Mouse (Mus musculus) hindbrain, embryonic 10.5 days (tissue): Measurements from ENCODE around the gene Pnp. TPM values are rescaled to one million over a fixed set of nuclear protein-coding genes. Genes with fewer than 3 reads are reported as not detected.
"Not testable (repeated sequence)": the region's sequence is repeated elsewhere in the genome, so short reads cannot be mapped to it uniquely, and the experiment has no call there.

Source experiments
- DNase-seq: peaks from one replicate; pipeline ENCODE4 v3.0.0-alpha.2; 2017; ENCODE audit warnings: low spot score
- H3K27ac ChIP-seq: fragments of 300-500 bp; sonication (generic); 2 replicates; pipeline ENCODE4 v1.5.1; 2016; ENCODE audit warnings: mild to moderate bottlenecking, moderate library complexity
- H3K27me3 ChIP-seq: fragments of 300-500 bp; sonication (generic); 2 replicates; pipeline ENCODE4 v1.6.1; 2016; ENCODE audit warnings: mild to moderate bottlenecking; ENCODE audit not compliant: poor library complexity, insufficient read depth, severe bottlenecking
- H3K36me3 ChIP-seq: fragments of 300-500 bp; sonication (generic); 2 replicates; pipeline ENCODE4 v1.6.1; 2016; ENCODE audit warnings: mild to moderate bottlenecking, moderate library complexity
- H3K4me1 ChIP-seq: fragments of 300-500 bp; sonication (generic); replicated peaks from 2 replicates; pipeline ENCODE4 v1.6.1; 2016; ENCODE audit warnings: mild to moderate bottlenecking
- H3K4me3 ChIP-seq: fragments of 300-500 bp; sonication (generic); 2 replicates; pipeline ENCODE4 v1.5.1; 2016; ENCODE audit warnings: mild to moderate bottlenecking, moderate library complexity
- H3K9me3 ChIP-seq: fragments of 300-500 bp; sonication (generic); 2 replicates; pipeline ENCODE4 v1.6.1; 2016; ENCODE audit warnings: mild to moderate bottlenecking, moderate library complexity
- WGBS: fragments of 180-500 bp; shearing (Covaris S2); methylation state at CpG from one replicate; pipeline ENCODE4 v1.1.7; 2016; 5-methylcytosine and 5-hydroxymethylcytosine counted together
- polyA plus RNA-seq: library from polyadenylated mRNA; unstranded; fragments of >200 nt; fragmentation: Nextera tagmentation; extraction: Ambion mirVana; gene quantifications from 2 replicates; pipeline ENCODE4 v1.2.1, GENCODE M21; 2016

Gene Pnp
- polyA plus RNA-seq, 1 experiment from 2014 or later = 72.3 TPM

GRCm38 (mm10) chr14:50905327-50905726 lies 25.6 kb upstream of the Pnp start:
- H3K4me3 ChIP-seq, H3K36me3 ChIP-seq, H3K27ac ChIP-seq, H3K9me3 ChIP-seq, DNase-seq, H3K27me3 ChIP-seq, H3K4me1 ChIP-seq: not testable (repeated sequence)

- WGBS = 86% methylated on average over 4 of the region's 4 CpGs
- H3K9me3 ChIP-seq = no peaks in the 10 kb centered on the region
- DNase-seq = no peak
- peaks cover 25% of the 10 kb centered on the region for H3K36me3 ChIP-seq
- H3K27me3 ChIP-seq = no peaks in the 10 kb centered on the region
- H3K27ac ChIP-seq = no peak overlapping the region
- H3K4me1 ChIP-seq = peaks cover 6% of the 10 kb centered on the region; the same call in 1 of the 2 replicates
- no peak overlapping the region for H3K4me3 ChIP-seq
Observed at GRCm38 (mm10) chr14:50908126-50908525, 22.8 kb upstream of the Pnp start.

GRCm38 (mm10) chr14:50911356-50911755 lies 19.5 kb upstream of the Pnp start:
- Histone ChIP-seq H3K36me3 (peaks cover 55% of the 10 kb centered on the region), H3K4me1 (no peaks in the 10 kb centered on the region), H3K9me3 (no peaks in the 10 kb centered on the region), H3K27me3 (no peaks in the 10 kb centered on the region), H3K4me3 (no peak overlapping the region), H3K27ac (no peak overlapping the region)
- WGBS = 59% methylated on average over 3 of the region's 3 CpGs
- DNase-seq = no peak

DNA sequence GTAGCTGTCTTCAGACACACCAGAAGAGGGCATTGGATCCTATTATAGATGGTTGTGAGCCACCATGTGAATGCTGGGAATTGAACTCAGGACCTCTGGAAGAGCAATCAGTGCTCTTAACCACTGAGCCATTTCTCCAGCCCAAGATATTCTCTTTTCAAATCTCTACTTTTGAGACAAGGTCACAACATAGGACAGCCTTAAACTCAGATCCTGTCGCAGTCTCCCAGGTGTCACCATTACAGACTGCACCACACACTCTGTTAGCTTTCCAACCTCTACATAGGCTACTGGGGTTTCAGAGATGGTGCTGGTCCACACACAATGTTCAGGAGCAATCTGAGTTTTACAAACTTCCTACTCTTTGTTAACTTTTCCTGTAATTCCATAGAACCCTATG lies 7.4 kb upstream of the Pnp start:
- Histone ChIP-seq H3K4me3 (peak overlapping the region; percentile 84), H3K36me3 (peaks cover 52% of the 10 kb centered on the region), H3K4me1 (peaks cover 27% of the 10 kb centered on the region)
- DNase-seq, H3K27me3 ChIP-seq, H3K9me3 ChIP-seq, H3K27ac ChIP-seq: not testable (repeated sequence)
- WGBS = 78% methylated on average over 1 of the region's 1 CpGs

GRCm38 (mm10) chr14:50924281-50925064 lies 6.4 kb upstream of the Pnp start, which contains the start of the genes Osgep and Apex1:
Osgep (minus strand) TSS chr14:50924893.
Apex1 (plus strand) TSS chr14:50924968.
- WGBS = under 1% methylated on average over 57 of the region's 57 CpGs
- Histone ChIP-seq H3K27ac (peak within 1 kb of the TSS; percentile 96), H3K36me3 (peaks cover 52% of the 10 kb centered on the region)

GRCm38 (mm10) chr14:50925111-50925920 lies 5.6 kb upstream of the Pnp start:
- WGBS = 2% methylated on average over 38 of the region's 38 CpGs
- DNase-seq = peak; percentile 29
- peaks cover 45% of the 10 kb centered on the region for H3K36me3 ChIP-seq

More at GRCm38 (mm10) chr14:50924281-50925064, 6.4 kb upstream of the Pnp start, which contains the start of the genes Osgep and Apex1:
- Histone ChIP-seq H3K4me3 (peak within 1 kb of the TSS; percentile 84), H3K9me3 (no peaks in the 10 kb centered on the region), H3K4me1 (peaks cover 28% of the 10 kb centered on the region), H3K27me3 (no peaks in the 10 kb centered on the region)
- DNase-seq = peak; percentile 97

GRCm38 (mm10) chr14:50927366-50927765 lies 3.5 kb upstream of the Pnp start:
- 79% methylated on average over 3 of the region's 3 CpGs for WGBS
- Histone ChIP-seq H3K9me3 (no peaks in the 10 kb centered on the region), H3K27ac (no peak overlapping the region), H3K27me3 (no peaks in the 10 kb centered on the region), H3K4me3 (no peak overlapping the region), H3K4me1 (peaks cover 46% of the 10 kb centered on the region), H3K36me3 (peaks cover 40% of the 10 kb centered on the region)
- DNase-seq = no peak

More at GRCm38 (mm10) chr14:50925111-50925920, 5.6 kb upstream of the Pnp start:
- Histone ChIP-seq H3K27me3 (no peaks in the 10 kb centered on the region), H3K4me3 (peak overlapping the region; percentile 84), H3K9me3 (no peaks in the 10 kb centered on the region), H3K27ac (peak overlapping the region; percentile 96), H3K4me1 (peaks cover 36% of the 10 kb centered on the region)

GRCm38 (mm10) chr14:50929951-50930350 lies 931 bp upstream of the Pnp start:
- WGBS = 26% methylated on average over 10 of the region's 10 CpGs
- Histone ChIP-seq H3K27ac (peak overlapping the region; percentile 95), H3K9me3 (no peaks in the 10 kb centered on the region), H3K36me3 (peaks cover 40% of the 10 kb centered on the region), H3K4me1 (peaks cover 39% of the 10 kb centered on the region), H3K27me3 (no peaks in the 10 kb centered on the region), H3K4me3 (peak overlapping the region; percentile 89)
- no peak for DNase-seq

GRCm38 (mm10) chr14:50930377-50930753 lies 517 bp upstream of the Pnp start:
- H3K27ac ChIP-seq = peak overlapping the region; percentile 95
- no peak for DNase-seq
- H3K36me3 ChIP-seq = peaks cover 40% of the 10 kb centered on the region
- H3K27me3 ChIP-seq = no peaks in the 10 kb centered on the region
- WGBS = under 1% methylated on average over 38 of the region's 38 CpGs
- no peaks in the 10 kb centered on the region for H3K9me3 ChIP-seq
- peaks cover 39% of the 10 kb centered on the region for H3K4me1 ChIP-seq
- peak overlapping the region; percentile 89 for H3K4me3 ChIP-seq

DNA sequence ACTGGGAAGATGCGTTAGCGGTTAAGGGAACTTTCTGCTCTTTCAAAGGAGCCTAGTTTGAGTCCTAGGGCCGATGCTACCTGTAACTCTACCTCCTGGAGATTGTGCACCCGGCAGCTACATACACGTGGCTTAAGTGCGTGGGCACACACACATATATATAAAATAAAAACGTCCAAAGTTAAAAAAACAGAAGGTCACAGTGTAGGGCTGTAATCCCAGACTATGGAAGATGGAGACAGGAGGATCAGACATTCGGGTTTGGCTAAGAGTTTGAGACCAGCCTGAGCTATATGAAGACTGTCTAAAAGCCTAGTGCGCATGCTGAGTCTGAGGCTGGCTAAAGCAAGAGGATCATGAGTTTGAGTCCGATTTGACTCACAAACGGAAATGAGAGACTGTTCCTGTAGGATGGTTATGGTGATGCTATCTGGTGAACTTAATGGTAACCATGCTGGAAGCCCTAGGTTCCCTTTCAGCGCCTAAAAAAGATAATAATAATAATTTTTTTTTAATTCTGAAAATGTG lies 675 bp downstream of the Pnp start:
- Histone ChIP-seq H3K4me3 (peak overlapping the region; percentile 89), H3K9me3 (no peaks in the 10 kb centered on the region), H3K27ac (peak overlapping the region; percentile 94), H3K27me3 (no peaks in the 10 kb centered on the region), H3K4me1 (peaks cover 30% of the 10 kb centered on the region), H3K36me3 (peaks cover 30% of the 10 kb centered on the region)
- DNase-seq = no peak
- 14% methylated on average over 12 of the region's 12 CpGs for WGBS

- Histone ChIP-seq H3K9me3 (no peaks in the 10 kb centered on the region), H3K36me3 (no peaks in the 10 kb centered on the region), H3K4me3 (no peak overlapping the region), H3K4me1 (peaks cover 6% of the 10 kb centered on the region), H3K27me3 (no peaks in the 10 kb centered on the region), H3K27ac (no peak overlapping the region)
- no peak for DNase-seq
- 65% methylated on average over 1 of the region's 1 CpGs for WGBS
Observed at GRCm38 (mm10) chr14:50936649-50937048, 5.8 kb downstream of the Pnp start.

- H3K36me3 ChIP-seq = no peaks in the 10 kb centered on the region
- H3K4me3 ChIP-seq = no peak overlapping the region
- WGBS = 90% methylated on average over 3 of the region's 3 CpGs
- H3K27ac ChIP-seq = no peak overlapping the region
- no peaks in the 10 kb centered on the region for H3K4me1 ChIP-seq
- H3K27me3 ChIP-seq = no peaks in the 10 kb centered on the region
- no peak for DNase-seq
- no peaks in the 10 kb centered on the region for H3K9me3 ChIP-seq
Observed at GRCm38 (mm10) chr14:50938119-50938908, 7.4 kb downstream of the Pnp start.
